Mouse (Mus musculus): ENCODE data around the gene Adamts12. TPM values are rescaled to one million over a fixed set of nuclear protein-coding genes. Genes with fewer than 3 reads are reported as not detected.
A peak's percentile ranks its signal among the peaks of the same experiment; 100 is the strongest.

The Adamts12 gene
- polyA plus RNA-seq, 1 experiment, result 0.35 TPM

GRCm38 (mm10) chr15:11287780-11288179 is 223.2 kb downstream of the Adamts12 start:
- H3K4me3 ChIP-seq (ENCODE audit: control insufficient read depth, insufficient read depth, low read length), result no peak overlapping the region
- no peaks in the 10 kb centered on the region for H3K4me1 ChIP-seq (replicated peaks; ENCODE audit: control insufficient read depth, insufficient read depth, low read length)
- H3K36me3 ChIP-seq (ENCODE audit: control insufficient read depth, insufficient read depth, low read length), result no peaks in the 10 kb centered on the region
- no peak for DNase-seq
- WGBS, result 89% methylated on average over 3 of the region's 3 CpGs
- no peaks in the 10 kb centered on the region for H3K27me3 ChIP-seq (ENCODE audit: control insufficient read depth, insufficient read depth, low read length)
- TF ChIP-seq POLR2A (IDR thresholded peaks at IDR 0.05; ENCODE audit: control insufficient read depth, extremely low read depth, insufficient read depth, low read length, poor library complexity) (no peak), CTCF (IDR thresholded peaks at IDR 0.05; ENCODE audit: borderline replicate concordance, control insufficient read depth, extremely low read depth, insufficient read depth, low read length, poor library complexity) (no peak)
- H3K27ac ChIP-seq (ENCODE audit: control insufficient read depth, insufficient read depth, low read length), result no peak overlapping the region

- 93% methylated on average over 5 of the region's 5 CpGs for WGBS
- Histone ChIP-seq H3K36me3 (ENCODE audit: control insufficient read depth, insufficient read depth, low read length) (no peaks in the 10 kb centered on the region), H3K27ac (ENCODE audit: control insufficient read depth, insufficient read depth, low read length) (no peak overlapping the region), H3K27me3 (ENCODE audit: control insufficient read depth, insufficient read depth, low read length) (no peaks in the 10 kb centered on the region), H3K4me1 (replicated peaks; ENCODE audit: control insufficient read depth, insufficient read depth, low read length) (no peaks in the 10 kb centered on the region), H3K4me3 (ENCODE audit: control insufficient read depth, insufficient read depth, low read length) (no peak overlapping the region)
- no peak for DNase-seq
- TF ChIP-seq POLR2A (IDR thresholded peaks at IDR 0.05; ENCODE audit: control insufficient read depth, extremely low read depth, insufficient read depth, low read length, poor library complexity) (no peak), CTCF (IDR thresholded peaks at IDR 0.05; ENCODE audit: borderline replicate concordance, control insufficient read depth, extremely low read depth, insufficient read depth, low read length, poor library complexity) (no peak)
Observed at GRCm38 (mm10) chr15:11292246-11292645, 227.7 kb downstream of the Adamts12 start.

GRCm38 (mm10) chr15:11295016-11295415 is 230.4 kb downstream of the Adamts12 start:
- DNase-seq, result no peak
- Histone ChIP-seq H3K36me3 (ENCODE audit: control insufficient read depth, insufficient read depth, low read length) (no peaks in the 10 kb centered on the region), H3K4me1 (replicated peaks; ENCODE audit: control insufficient read depth, insufficient read depth, low read length) (no peaks in the 10 kb centered on the region), H3K4me3 (ENCODE audit: control insufficient read depth, insufficient read depth, low read length) (no peak overlapping the region), H3K27ac (ENCODE audit: control insufficient read depth, insufficient read depth, low read length) (no peak overlapping the region), H3K27me3 (ENCODE audit: control insufficient read depth, insufficient read depth, low read length) (no peaks in the 10 kb centered on the region)
- 80% methylated on average over 6 of the region's 6 CpGs for WGBS
- TF ChIP-seq POLR2A (IDR thresholded peaks at IDR 0.05; ENCODE audit: control insufficient read depth, extremely low read depth, insufficient read depth, low read length, poor library complexity), result no peak
- TF ChIP-seq CTCF (IDR thresholded peaks at IDR 0.05; ENCODE audit: borderline replicate concordance, control insufficient read depth, extremely low read depth, insufficient read depth, low read length, poor library complexity), result no peak

- Histone ChIP-seq H3K36me3 (ENCODE audit: control insufficient read depth, insufficient read depth, low read length) (no peaks in the 10 kb centered on the region), H3K4me3 (ENCODE audit: control insufficient read depth, insufficient read depth, low read length) (no peak overlapping the region), H3K27ac (ENCODE audit: control insufficient read depth, insufficient read depth, low read length) (no peak overlapping the region), H3K4me1 (replicated peaks; ENCODE audit: control insufficient read depth, insufficient read depth, low read length) (no peaks in the 10 kb centered on the region), H3K27me3 (ENCODE audit: control insufficient read depth, insufficient read depth, low read length) (no peaks in the 10 kb centered on the region)
- WGBS, result 94% methylated on average over 4 of the region's 4 CpGs
- DNase-seq, result no peak
- TF ChIP-seq POLR2A (IDR thresholded peaks at IDR 0.05; ENCODE audit: control insufficient read depth, extremely low read depth, insufficient read depth, low read length, poor library complexity) (no peak), CTCF (IDR thresholded peaks at IDR 0.05; ENCODE audit: borderline replicate concordance, control insufficient read depth, extremely low read depth, insufficient read depth, low read length, poor library complexity) (no peak)
Observed at GRCm38 (mm10) chr15:11297960-11298359, 233.4 kb downstream of the Adamts12 start.

- H3K36me3 ChIP-seq (ENCODE audit: control insufficient read depth, insufficient read depth, low read length), result no peaks in the 10 kb centered on the region
- H3K27me3 ChIP-seq (ENCODE audit: control insufficient read depth, insufficient read depth, low read length), result no peaks in the 10 kb centered on the region
- no peak overlapping the region for H3K4me3 ChIP-seq (ENCODE audit: control insufficient read depth, insufficient read depth, low read length)
- TF ChIP-seq POLR2A (IDR thresholded peaks at IDR 0.05; ENCODE audit: control insufficient read depth, extremely low read depth, insufficient read depth, low read length, poor library complexity) (no peak), CTCF (IDR thresholded peaks at IDR 0.05; ENCODE audit: borderline replicate concordance, control insufficient read depth, extremely low read depth, insufficient read depth, low read length, poor library complexity) (no peak)
- H3K4me1 ChIP-seq (replicated peaks; ENCODE audit: control insufficient read depth, insufficient read depth, low read length), result no peaks in the 10 kb centered on the region
- no peak for DNase-seq
- 84% methylated on average over 3 of the region's 3 CpGs for WGBS
- H3K27ac ChIP-seq (ENCODE audit: control insufficient read depth, insufficient read depth, low read length), result no peak overlapping the region
Observed at GRCm38 (mm10) chr15:11317077-11317476, 252.5 kb downstream of the Adamts12 start.

GRCm38 (mm10) chr15:11320481-11320880 is 255.9 kb downstream of the Adamts12 start:
- Histone ChIP-seq H3K27ac (ENCODE audit: control insufficient read depth, insufficient read depth, low read length) (no peak overlapping the region), H3K4me1 (replicated peaks; ENCODE audit: control insufficient read depth, insufficient read depth, low read length) (no peaks in the 10 kb centered on the region), H3K36me3 (ENCODE audit: control insufficient read depth, insufficient read depth, low read length) (no peaks in the 10 kb centered on the region), H3K27me3 (ENCODE audit: control insufficient read depth, insufficient read depth, low read length) (no peaks in the 10 kb centered on the region), H3K4me3 (ENCODE audit: control insufficient read depth, insufficient read depth, low read length) (no peak overlapping the region)
- WGBS, result 68% methylated on average over 8 of the region's 8 CpGs
- DNase-seq, result peak; percentile 14
- TF ChIP-seq POLR2A (IDR thresholded peaks at IDR 0.05; ENCODE audit: control insufficient read depth, extremely low read depth, insufficient read depth, low read length, poor library complexity) (no peak), CTCF (IDR thresholded peaks at IDR 0.05; ENCODE audit: borderline replicate concordance, control insufficient read depth, extremely low read depth, insufficient read depth, low read length, poor library complexity) (no peak)

All from thymus, adult 2 months (tissue).